Mouse (Mus musculus) urinary bladder, postnatal 14 days (tissue): ENCODE measurements around the gene Car9.
"Not testable (repeated sequence)": the region's sequence is repeated elsewhere in the genome, so short reads cannot be mapped to it uniquely, and the experiment has no call there.

Experiments used
- DNase-seq: peaks from one replicate; pipeline ENCODE4 v3.0.0; 2021; ENCODE audit warnings: low spot score

Car9 gene

DNA sequence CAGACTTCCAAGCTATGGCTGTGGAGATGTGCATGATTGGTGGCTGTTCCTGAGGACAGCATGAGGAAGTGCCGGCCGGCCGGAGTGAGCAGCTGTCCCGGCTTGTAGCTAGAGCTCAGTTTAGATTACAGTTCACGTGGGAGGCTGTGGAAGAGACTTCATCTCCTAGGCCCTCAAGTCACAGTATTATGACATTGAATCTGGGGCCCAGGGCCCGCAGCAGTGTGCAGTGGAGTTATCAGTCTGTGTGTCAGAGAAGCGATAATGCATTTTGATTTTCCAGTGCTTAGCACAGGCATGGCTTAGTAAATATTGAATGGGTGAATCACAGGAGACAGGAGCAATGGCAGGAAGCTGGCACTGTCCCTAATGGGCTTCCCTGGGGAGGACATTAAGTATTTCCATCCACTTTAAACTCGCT lies 23.3 kb downstream of the Car9 start:
- DNase-seq, result no peak

DNA sequence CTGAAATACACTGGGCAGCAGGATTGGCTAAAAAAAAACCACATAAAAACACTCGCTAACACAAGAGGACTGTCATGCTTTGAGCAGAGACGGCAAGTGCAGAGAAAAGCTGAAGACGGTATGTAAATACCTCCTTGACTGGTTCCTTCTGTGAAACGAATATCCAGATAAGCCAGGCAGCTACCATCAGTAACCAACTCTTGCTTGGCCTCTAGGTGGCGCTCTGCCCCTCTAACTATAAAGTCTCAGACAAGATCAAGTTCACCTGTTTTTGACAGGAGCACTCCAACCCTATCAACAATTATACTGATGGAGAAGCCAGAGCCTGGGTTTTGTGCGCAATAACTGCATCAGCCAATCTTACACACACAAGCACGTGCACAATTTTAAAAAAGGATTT lies 23.8 kb downstream of the Car9 start:
- DNase-seq, result peak; percentile 81

DNA sequence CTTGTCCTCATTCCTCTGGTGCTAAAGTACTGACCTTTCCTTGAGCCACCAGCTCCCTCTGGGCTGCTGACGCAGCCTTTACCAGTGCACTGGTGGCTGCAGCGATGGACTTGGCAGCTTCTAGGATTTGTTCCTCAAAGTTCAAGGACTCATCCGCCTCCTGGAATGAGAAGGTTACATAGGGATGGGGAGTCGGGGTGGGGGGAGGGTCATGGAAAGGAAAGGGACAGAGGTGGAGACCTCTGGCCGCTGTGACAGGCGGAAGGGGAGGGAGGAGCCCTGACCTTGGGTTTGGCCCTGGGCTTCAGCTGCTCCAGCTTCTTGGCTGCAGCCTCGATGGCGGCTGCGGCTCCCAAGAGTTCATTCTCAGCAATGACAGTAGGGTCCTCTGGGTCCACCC lies 26.5 kb downstream of the Car9 start:
- no peak for DNase-seq

DNA sequence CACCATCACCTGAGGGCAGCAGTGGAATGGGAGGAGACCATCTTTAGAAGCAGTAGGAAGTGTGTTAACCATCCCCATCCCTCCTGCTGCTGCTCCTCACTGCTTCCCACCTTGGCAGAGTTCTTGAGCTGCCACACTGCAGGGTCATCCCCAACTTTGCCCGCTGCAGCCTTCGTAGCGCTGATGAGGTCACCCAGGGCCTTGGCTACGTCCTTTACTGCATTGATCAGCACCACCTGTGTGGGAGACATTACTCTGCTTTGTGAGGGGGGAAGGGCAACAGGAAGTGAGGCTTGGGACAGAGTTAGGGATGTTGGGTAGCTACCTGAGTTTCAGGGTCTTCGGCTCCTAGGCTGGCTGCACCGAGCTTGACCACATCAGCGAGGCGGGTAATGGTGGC lies 28.9 kb downstream of the Car9 start:
- no peak for DNase-seq

DNA sequence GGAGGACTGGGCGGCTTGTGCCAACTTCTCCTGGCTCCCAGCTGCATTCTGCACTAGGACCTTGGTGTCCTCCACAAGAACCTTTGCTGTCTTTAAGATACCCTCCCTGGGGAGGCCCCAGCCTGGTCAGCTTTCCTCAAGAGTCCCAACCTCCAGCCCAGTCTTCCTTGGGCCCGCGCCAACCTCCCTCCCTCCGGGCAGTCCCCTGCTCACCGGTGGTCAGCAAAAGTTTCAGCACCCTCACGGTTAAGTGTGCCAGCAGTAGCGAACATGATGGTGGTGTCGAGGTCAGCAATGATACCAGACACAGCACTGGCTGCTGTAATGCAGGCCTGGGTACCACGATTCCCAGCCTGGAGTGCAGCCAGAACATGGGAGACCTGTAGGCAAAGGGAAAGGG lies 29.3 kb downstream of the Car9 start:
- DNase-seq, result no peak

DNA sequence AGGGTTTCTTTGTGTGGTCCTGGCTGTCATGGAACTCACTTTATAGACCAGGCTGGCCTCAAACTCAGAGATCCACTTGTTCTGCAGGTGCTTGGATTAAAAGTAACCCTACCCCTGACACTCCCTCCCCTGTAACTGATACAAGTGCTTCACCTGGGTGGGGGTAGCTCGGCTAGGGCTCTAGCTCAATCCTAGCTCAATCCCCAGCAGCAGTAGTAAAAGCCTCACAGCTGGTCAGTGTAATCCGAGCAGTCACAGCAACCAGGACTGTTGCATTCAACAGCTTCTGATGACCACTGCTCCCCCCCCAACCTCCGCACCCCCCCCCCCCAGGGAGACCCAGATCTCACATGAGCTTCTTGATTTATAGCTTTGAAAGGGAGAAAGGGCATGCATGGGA lies 35.3 kb downstream of the Car9 start:
- no peak for DNase-seq

DNA sequence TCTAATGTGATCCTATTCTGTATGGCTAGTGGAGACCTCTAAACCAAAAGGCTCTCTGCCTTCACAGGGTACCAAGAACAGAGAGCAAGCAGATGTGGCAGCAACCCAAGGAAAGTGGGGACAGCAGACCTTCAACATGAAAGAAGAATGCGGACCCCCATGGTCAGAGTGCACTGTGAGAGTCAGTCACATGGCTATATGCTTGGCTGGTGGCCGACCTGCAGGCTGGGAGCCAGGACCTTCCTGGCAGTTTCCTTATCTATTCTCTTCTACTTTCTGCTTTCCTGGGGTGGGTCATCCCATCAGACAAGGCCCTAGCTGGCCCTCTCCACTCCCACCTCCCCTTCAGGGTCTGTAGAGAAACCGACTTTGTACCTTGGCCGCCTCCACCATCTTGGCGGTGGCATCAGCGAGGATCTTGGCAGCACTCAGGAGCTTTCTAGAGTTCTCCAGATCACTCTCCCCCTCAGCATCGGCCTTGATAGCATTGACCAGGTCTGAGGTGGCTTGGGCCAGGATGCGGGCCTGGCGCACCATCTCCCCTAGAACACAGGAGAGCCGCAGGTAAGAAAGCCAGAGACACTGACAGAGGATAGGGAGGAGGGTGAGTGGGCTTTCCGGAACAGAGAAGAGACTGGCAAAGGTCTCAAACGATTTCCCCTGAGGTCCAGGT lies 39.7 kb downstream of the Car9 start:
- no peak for DNase-seq

DNA sequence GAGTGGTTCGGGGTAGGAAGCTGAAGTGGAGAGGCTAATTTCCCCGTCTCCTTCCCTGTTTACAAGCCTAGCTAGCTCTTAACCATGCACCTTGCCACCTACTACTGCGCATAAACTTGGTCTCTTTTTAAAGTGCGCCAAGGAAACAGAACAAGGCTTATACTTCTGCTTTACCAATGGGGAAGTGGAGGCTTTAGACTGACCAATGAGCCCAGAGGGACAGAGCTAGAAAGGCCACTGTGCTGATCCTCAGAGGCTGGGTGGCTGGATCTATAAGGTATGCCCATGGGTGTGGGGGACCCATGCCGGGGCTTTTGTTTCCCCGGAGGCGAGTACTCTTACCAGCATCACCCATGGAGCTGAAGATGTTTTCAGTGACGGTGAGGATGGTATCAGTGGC lies 40.4 kb downstream of the Car9 start:
- no peak for DNase-seq

DNA sequence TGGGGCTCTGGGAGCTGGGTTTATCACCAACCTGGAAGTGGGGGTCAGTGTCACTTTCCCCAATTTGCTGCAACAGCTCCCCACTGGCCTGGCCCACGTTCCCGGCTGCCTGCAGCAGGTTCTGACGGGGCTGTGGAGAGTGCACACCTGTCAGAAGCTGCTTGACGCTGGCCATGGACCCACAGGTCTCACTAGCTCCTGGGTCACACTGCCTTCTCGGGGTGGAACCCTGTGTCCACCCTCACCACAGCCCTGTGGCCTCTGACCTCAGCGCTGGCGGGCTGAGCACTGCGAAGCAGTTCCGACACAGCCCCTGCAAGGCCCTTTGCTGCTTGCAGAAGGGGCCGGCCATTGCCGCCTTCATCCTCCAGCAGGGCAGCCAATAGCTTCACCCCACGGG lies 42.3 kb downstream of the Car9 start:
- DNase-seq, result no peak

DNA sequence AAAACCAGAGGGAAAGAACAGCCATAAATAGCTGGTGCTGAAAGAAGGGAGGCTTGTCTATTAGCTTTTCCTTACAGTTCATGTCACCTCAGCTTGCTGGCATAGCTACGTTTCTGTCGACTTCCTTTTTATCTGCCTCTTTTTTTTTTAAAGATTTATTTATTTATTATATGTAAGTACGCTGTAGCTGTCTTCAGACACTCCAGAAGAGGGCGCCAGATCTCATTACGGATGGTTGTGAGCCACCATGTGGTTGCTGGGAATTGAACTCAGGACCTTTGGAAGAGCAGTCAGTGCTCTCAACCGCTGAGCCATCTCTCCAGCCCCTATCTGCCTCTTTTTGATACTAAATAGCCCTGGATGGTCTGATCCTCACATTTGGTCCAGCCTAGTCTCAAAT lies 45.1 kb downstream of the Car9 start:
- not testable (repeated sequence) for DNase-seq

DNA sequence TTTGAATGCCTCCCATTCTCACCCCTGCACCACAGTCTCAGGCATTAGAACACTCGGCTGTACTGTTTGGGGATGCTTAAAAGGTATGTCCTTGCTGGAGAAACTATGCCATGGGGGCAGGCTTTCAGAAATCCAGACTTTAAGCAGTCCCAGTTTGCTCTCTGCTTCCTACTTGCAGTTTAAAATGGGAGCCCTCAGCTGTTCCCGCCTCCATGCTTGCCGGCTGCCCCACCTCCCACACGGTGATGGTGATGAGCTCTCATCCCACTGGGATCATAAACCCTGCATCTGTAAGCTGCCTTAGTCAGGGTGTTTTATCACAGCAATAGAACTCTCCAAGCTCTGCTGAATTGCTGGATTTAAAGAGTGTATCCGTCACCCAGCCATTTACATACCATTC lies 45.7 kb downstream of the Car9 start:
- no peak for DNase-seq

DNA sequence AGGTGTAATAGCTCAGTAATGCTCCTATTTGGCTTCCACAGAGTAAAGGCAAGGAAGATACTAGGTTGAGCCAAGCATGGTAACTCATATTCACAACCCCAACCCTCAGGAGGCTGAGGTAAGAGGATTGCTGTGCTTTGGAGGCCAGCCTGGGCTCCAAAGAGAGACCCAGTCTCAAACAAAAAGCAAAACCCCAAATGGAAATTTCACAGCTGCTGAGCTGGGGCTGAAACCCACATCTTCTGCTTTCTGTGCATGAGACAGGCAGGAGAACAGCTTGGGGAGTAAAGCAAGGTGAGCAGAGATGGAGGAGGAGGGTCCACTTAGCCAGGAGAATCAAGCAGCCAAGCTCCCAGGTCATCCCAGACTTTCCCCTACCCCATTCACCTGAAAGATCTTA lies 47.1 kb downstream of the Car9 start:
- DNase-seq, result no peak

DNA sequence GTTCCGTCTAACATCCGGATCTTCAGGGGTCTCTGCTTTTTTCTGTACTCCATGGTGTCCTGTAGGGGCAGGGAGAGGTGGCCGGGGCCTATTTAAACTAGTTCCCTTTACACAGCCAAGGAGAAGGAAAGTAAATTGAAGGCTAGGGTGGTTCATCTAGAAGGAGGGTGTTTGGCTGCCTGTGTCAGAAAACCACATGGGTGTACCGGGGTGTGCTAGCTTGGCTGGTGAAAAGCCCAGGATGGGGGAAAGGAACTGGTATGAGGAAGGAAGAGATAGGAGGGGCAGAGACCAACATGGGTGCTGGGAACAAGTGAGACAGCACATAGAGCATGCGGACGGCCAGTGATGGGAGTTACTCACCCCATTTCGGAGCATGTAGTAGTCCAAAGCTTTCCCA lies 49.2 kb downstream of the Car9 start:
- DNase-seq, result no peak

DNA sequence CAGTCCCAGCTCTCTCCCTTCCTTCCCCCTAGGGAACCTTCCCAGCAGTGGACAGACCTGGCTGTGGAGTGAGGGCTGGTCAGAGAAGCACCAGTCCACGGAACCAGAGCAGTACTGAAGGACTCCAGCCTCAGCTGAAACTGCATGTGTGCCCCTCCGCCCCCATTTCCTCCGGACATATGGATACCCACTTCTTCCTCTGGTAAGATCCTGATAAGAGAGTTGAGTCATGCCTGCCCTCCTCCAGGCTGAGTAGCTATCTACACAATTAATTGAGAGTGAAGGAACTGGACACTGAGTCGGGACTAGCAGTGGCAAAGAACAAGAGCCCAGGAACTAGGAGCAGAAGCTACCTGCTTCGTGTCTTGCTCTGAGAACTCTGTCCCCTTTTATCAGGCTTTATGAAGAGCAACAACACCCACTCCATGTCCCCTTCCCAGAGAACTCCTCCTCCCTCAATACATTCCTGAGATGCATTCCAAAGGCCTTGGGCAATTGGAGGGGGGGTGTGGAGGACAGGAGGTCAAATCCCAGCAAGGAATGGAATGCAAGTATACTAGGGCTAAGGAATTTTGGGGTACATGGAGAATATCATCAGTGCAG lies 51.4 kb downstream of the Car9 start:
- peak; percentile 33 for DNase-seq

DNA sequence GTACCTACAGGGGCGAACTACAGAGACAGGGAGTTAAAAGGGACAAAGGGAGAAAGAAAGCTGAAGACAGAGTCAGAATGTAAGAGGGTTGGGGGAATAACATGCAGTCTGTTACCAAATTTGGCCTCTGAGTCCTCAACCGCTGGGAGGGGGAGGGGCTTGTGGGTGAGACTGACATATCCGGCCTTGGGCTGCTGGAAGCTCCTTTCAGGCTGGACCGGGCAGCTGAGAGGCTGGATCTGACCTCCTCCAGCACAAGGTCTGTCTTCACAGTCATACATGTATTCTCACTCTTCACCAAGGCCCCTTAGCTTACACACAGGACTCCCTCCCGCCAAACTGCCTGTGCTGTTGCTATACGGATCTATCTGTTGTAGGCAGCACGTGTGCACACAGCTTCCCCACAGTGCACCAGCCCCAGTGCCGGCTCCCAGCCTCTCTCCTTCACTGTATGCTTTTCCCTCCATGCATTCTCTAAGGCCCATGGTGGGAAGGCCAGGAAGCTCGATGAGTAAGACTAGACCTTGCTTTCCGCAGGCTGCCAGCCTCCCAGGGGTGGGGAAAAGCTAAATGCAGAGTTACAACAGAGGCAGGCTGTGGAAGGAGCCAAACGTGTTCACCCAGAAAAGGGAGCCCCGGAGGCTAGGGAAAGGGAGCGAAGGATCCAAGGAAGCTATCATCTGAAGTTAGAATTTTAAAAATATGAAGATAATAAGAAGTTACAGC lies 52.0 kb downstream of the Car9 start:
- DNase-seq, result peak; percentile 73

DNA sequence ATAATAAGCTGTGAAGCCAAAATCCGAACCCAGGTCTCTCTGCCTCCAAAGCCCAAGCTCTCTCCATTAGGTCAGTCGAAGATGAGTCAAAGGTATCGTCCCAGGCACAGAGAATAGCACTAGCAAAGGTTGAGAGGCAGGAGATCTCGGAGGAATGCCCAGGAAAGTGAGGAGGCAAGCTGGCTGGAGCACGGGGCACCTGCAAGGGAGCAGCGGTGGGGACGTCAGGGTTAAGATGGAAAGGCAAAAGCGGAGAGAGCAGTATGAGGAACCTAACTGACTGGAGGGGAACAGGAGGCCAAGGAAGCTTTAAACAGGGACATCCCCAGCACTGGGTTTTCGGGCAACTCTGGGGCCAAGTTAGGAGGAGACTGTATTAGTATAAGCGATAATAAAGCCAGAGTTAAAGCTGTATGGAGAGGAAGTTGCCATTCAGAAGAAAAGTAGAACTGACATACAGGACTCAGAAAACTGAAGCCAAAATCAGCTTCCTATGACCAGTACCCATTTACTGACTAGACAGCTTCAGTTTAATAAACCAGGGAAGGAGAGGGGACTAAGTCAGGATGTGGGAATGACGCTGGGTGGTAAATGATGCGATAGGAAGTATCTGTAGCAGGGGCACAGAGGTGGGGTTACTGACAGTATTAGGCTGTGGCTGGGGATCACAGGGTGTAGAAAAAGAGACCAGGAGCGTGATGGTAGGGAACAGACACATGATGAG lies 52.9 kb downstream of the Car9 start:
- DNase-seq, result no peak

DNA sequence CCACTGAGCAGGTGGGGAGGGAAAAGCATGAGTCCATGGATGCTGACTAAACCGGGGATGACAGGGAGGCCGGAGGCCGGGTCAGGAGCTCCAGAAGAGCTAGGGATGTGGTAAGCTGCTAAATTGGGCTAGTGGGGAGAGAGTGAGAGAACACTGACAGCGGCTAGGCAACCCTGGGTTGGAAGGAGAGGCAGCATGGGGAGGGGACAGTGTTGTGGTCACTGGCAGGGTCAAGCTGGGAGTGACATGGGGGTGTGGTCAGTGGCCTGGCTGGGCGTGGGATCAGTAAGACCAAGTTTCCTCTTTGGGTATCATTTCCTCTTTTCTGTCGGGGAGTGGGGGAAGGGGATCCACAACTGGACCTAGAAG lies 53.5 kb downstream of the Car9 start:
- peak; percentile 53 for DNase-seq

DNA sequence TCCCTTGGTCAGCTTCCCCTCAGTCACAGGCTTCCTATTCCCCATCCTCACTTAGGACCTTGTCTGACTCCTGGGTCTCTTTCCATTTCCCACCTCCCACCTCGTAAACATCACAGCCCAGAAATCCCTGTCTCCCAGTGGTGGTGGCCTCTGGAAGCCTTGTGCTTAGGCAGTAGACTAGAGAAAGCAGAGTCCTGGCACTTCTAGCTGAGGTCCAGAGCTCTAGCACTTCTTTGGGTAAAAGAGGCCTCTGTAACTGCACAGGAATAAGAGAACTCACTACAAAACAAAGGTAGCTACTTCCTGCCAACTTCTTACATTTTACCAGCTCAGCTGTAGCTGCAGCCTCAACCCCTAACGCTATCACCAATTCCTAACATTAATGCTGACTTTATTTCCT lies 54.2 kb downstream of the Car9 start:
- no peak for DNase-seq

DNA sequence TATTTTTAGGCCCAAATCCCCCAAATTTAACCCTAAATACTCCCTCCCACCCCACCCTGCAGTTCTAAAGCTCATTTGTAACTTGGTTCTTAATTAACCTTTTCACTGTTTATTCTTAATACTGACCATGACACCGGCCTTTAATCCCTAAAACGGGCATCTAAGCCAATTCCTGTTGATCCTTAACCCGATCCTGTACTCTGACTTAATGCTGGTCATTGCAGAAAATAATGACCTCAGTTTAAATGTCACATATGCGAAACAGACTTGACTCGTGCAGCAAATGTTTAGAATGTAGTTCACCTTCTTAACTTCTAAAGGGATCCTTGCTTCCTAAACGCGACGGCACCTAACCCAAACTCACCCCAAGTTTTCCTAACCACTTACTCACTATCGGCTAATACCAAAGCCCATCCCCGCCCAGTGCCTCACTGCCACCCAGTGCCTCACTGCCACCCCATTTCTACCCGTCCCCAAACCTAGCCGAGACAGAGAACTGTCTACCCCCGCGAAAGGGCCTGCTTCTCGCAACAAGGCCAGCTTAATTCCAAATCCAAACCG lies 54.8 kb downstream of the Car9 start:
- DNase-seq, result no peak

DNA sequence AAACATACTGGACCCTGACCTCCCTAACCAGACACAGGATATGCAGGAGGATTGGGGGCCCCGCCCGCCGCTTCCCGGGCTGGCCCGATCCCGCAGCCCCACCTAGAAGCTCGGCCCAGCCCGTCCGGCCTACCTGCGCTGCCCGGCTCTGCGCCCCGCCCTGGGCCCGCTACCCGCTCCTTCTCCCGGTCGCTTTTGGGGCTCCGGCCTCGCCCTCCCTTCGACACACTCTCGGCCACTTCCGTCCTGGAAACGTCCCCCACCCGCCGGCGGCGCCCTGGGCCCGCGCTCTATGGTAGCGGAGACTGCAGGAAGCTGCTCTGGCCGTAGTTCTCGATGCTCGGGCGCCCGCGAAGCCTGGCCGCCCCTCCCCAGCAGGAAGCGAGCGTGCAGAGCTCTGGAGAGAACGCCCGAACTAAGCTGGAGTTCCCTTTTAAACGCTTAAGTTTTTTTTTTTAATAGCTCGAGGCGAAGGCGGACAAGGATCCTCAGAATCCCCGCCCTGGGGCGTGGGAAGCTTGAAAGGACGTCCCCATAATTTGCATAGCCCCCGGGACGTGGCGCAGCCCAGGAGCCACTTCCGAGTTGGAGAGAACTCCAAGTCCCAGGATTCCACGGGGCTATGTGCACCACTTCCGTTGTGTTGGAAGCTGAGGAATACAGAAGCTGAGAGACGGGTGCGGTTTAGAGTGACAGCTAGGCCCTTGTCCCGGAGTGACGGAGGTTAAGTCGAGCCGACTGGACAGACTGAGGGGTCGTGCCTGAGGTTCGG lies 55.4 kb downstream of the Car9 start, which contains the start of the genes Creb3 and Tln1:
Gene Creb3 (plus strand): TSS at position 336 of the 772 bp plus-strand sequence.
Gene Tln1 (minus strand): TSS at position 695 of the 772 bp plus-strand sequence.
- DNase-seq, result peak; percentile 94

DNA sequence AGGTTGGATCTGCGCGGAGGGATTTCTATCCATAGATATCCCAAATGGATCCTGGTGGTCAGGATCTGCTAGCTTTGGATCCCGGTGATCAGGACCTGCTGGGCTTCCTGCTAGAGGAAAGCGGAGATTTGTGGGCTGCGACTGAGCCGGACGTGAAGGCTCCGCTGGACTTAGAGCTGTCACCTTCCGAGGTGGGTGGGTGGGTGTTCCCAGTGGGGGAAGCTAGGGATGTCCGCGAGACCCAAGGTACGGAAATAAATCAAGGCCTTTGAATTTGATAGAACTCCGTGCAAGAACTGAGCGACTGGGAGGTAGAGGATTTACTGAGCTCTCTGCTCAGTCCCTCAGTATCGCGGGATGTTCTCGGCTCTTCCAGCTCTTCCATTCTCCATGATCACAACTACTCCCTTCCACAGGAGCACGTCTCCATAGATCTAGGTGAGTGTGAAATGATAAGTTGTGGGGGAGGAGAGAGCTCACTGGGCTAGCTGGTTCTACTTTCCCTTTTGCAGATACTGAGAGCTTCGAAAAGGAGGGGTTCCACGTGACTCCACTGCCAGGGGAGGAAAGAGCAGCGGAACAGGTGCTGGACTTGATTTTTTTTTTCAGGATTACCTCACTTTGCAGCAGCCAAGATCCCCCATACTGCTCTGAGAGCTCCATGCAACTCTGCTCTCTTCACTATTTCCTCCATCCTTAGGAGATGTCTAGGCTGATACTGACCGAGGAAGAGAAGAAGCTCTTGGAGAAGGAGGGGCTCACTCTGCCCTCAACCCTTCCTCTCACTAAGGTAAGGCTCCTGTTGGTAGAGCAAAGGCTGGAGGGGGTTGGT lies 56.2 kb downstream of the Car9 start:
- DNase-seq, result no peak
